In the genomic region with DNA sequence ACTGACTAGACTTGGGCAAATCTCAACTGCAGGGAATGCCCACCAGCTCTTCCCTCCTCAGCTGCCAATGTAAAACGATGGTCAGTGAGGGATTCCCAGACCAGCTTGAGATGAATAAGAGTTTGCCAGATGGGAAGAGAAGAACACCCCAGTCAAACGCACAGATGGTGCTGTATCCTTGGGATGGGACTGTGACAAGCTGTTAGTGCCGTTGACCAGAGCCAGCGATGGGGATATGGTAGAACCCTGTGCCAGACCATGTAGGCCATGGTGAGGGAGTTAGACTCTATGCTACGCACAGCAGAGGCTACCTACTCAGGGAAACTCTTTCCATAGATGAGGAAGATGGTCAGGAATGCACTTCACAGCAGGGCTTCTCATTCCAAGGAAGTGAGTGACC, we compare ENCODE assay signal across 16 mouse cellular contexts. TPM values are rescaled to one million over a fixed set of nuclear protein-coding genes. Genes with fewer than 3 reads are reported as not detected.
"Had no signal": no experiment of that assay in that cellular context is flagged by ENCODE, and none has a peak within 500 bp of the region (broad histone marks: within the 10 kb centered on the region; RNA-seq: fewer than 3 reads in every experiment).

No protein-coding gene starts in this region.

- H3K9me3 ChIP-seq: kidney, embryonic 15.5 days; liver, embryonic 13.5 days; lung, embryonic 15.5 days; stomach, embryonic 15.5 days had no signal

- H3K27ac ChIP-seq: kidney, embryonic 15.5 days; left cerebral cortex, adult 2 months; limb, embryonic 12.5 days; liver, embryonic 13.5 days; lung, embryonic 15.5 days; macrophage; midbrain, embryonic 12.5 days; stomach, embryonic 15.5 days had no signal

- DNase-seq: kidney, postnatal 14 days; liver; liver, embryonic 13.5 days; liver, postnatal 0 days; lung, postnatal 14 days; right cerebral cortex, adult 18-20 months; right cerebral cortex, postnatal 25 days; thymus, postnatal 36 days had no signal

- ATAC-seq: liver, postnatal 0 days had no signal

- H3K4me2 ChIP-seq: kidney, embryonic 15.5 days; limb, embryonic 12.5 days; liver, embryonic 13.5 days; lung, embryonic 15.5 days; midbrain, embryonic 12.5 days; stomach, embryonic 15.5 days had no signal

- H3K4me3 ChIP-seq: kidney, embryonic 15.5 days; left cerebral cortex, adult 2 months; limb, embryonic 12.5 days; liver, embryonic 13.5 days; lung, embryonic 15.5 days; megakaryocyte, embryonic 14.5 days; midbrain, embryonic 12.5 days; stomach, embryonic 15.5 days had no signal

- H3K4me1 ChIP-seq: kidney, embryonic 15.5 days; limb, embryonic 12.5 days; liver, embryonic 13.5 days; lung, embryonic 15.5 days; megakaryocyte, embryonic 14.5 days; midbrain, embryonic 12.5 days; stomach, embryonic 15.5 days had no signal

- H3K36me3 ChIP-seq: kidney, embryonic 15.5 days; limb, embryonic 12.5 days; liver, embryonic 13.5 days; lung, embryonic 15.5 days; midbrain, embryonic 12.5 days; stomach, embryonic 15.5 days had no signal

- H3K9ac ChIP-seq: kidney, embryonic 15.5 days; limb, embryonic 12.5 days; liver, embryonic 13.5 days; liver, postnatal 0 days; lung, embryonic 15.5 days; midbrain, embryonic 12.5 days; stomach, embryonic 15.5 days had no signal

- H3K27me3 ChIP-seq: kidney, embryonic 15.5 days; limb, embryonic 12.5 days; liver, embryonic 13.5 days; lung, embryonic 15.5 days; megakaryocyte, embryonic 14.5 days; midbrain, embryonic 12.5 days; stomach, embryonic 15.5 days had no signal

RNA-seq across cellular contexts. Expression of a gene that starts 51.7 kb away (rescaled TPM):
- polyA plus RNA-seq: liver, postnatal 0 days; macrophage had no signal
